Mouse (Mus musculus) bone marrow, adult 2 months (tissue): Measurements from ENCODE around the gene Gm16867.
"Not testable (repeated sequence)": the region's sequence is repeated elsewhere in the genome, so short reads cannot be mapped to it uniquely, and the experiment has no call there.

Experiments
- CTCF ChIP-seq: fragments of 200-500 bp; IDR thresholded peaks from 2 replicates; pipeline ENCODE4 v1.5.1; 2011; ENCODE audit warnings: low read length, control low read depth; ENCODE audit not compliant: control insufficient read depth, insufficient read depth
- POLR2A ChIP-seq: fragments of 200-500 bp; IDR thresholded peaks from 2 replicates; pipeline ENCODE4 v1.6.1; 2011; ENCODE audit warnings: low read depth, mild to moderate bottlenecking, control low read depth, low read length, borderline replicate concordance; ENCODE audit not compliant: control insufficient read depth

DNA sequence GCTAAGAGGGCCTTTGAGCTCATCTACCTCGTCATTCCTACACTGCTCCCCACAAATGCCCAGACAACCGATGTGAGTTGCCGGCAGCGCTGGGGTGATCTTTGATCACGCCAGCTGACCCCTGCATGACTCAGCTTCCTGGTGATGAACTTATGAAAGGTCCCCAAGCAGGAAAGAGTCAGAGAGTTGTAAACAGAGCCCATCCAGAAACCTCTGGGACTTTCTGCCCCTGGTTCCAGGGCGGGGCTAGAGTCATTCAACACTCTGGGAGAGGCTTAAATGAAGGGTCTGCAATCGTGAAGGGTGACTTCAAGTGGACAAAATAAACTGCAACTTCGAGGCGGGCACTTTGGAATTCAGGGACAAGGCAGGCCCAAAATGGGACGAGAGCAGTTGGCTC is 15.2 kb downstream of the Gm16867 start:
- not testable (repeated sequence) for TF ChIP-seq CTCF, POLR2A
